Mouse (Mus musculus) bone marrow, adult 2 months (tissue): ENCODE data around the gene Trf. TPM values are rescaled to one million over a fixed set of nuclear protein-coding genes. Genes with fewer than 3 reads are reported as not detected.
"Not testable (repeated sequence)": the region's sequence is repeated elsewhere in the genome, so short reads cannot be mapped to it uniquely, and the experiment has no call there.

Experiments used
- H3K27ac ChIP-seq: fragments of 200-500 bp; 2 replicates; pipeline ENCODE4 v1.5.1; 2012; ENCODE audit warnings: low read depth, mild to moderate bottlenecking, control low read depth, inconsistent platforms, low read length; ENCODE audit not compliant: control insufficient read depth, poor library complexity, insufficient read depth
- H3K4me1 ChIP-seq: fragments of 200-500 bp; 2 replicates; pipeline ENCODE4 v1.6.1; 2011; ENCODE audit warnings: low read length; ENCODE audit not compliant: control insufficient read depth, insufficient read depth
- H3K4me3 ChIP-seq: fragments of 200-500 bp; replicated peaks from 2 replicates; pipeline ENCODE3; 2011; ENCODE audit warnings: mild to moderate bottlenecking, low read depth, low read length, control low read depth; ENCODE audit not compliant: control insufficient read depth
- CTCF ChIP-seq: fragments of 200-500 bp; IDR thresholded peaks from 2 replicates; pipeline ENCODE4 v1.5.1; 2011; ENCODE audit warnings: low read length, control low read depth; ENCODE audit not compliant: control insufficient read depth, insufficient read depth
- POLR2A ChIP-seq: fragments of 200-500 bp; IDR thresholded peaks from 2 replicates; pipeline ENCODE4 v1.6.1; 2011; ENCODE audit warnings: low read depth, mild to moderate bottlenecking, control low read depth, low read length, borderline replicate concordance; ENCODE audit not compliant: control insufficient read depth
- WGBS: fragments of 180-500 bp; shearing (Covaris S2); methylation state at CpG from one replicate; pipeline ENCODE4 v1.1.7; 2018; 5-methylcytosine and 5-hydroxymethylcytosine counted together
- polyA plus RNA-seq: library from polyadenylated mRNA; stranded (reverse); fragments of >200 nt; gene quantifications from 2 replicates; pipeline ENCODE4 v1.2.4, GENCODE M21; 2011; ENCODE audit warnings: low replicate concordance; ENCODE audit not compliant: missing spikeins, insufficient read depth, insufficient read length

The Trf gene
- polyA plus RNA-seq, 1 experiment, result 106 TPM

- Histone ChIP-seq H3K4me1 (peaks cover 2% of the 10 kb centered on the region; the same call in 1 of the 2 replicates), H3K4me3 (no peak overlapping the region), H3K27ac (no peak overlapping the region)
- WGBS, result 77% methylated on average over 4 of the region's 4 CpGs
- TF ChIP-seq POLR2A, result no peak
- TF ChIP-seq CTCF, result no peak
Measured at GRCm38 (mm10) chr9:103184855-103185254, 45.4 kb downstream of the Trf start.

GRCm38 (mm10) chr9:103181886-103182285 is 48.4 kb downstream of the Trf start:
- Histone ChIP-seq H3K4me3 (no peak overlapping the region), H3K4me1 (peaks cover 2% of the 10 kb centered on the region; the same call in 1 of the 2 replicates), H3K27ac (no peak overlapping the region)
- TF ChIP-seq POLR2A (no peak), CTCF (no peak)
- 84% methylated on average over 8 of the region's 8 CpGs for WGBS

GRCm38 (mm10) chr9:103180807-103181565 is 49.3 kb downstream of the Trf start:
- Histone ChIP-seq H3K4me1 (peaks cover 2% of the 10 kb centered on the region; the same call in 1 of the 2 replicates), H3K27ac (no peak overlapping the region), H3K4me3 (peak overlapping the region; percentile 61)
- TF ChIP-seq POLR2A (peak; percentile 38; the same call in 1 of the 2 replicates), CTCF (no peak)
- 1% methylated on average over 20 of the region's 20 CpGs for WGBS

GRCm38 (mm10) chr9:103180303-103180702 is 49.9 kb downstream of the Trf start:
- TF ChIP-seq POLR2A, result no peak
- TF ChIP-seq CTCF, result no peak
- Histone ChIP-seq H3K4me3 (no peak overlapping the region), H3K27ac (no peak overlapping the region), H3K4me1 (peaks cover 2% of the 10 kb centered on the region; the same call in 1 of the 2 replicates)
- 49% methylated on average over 3 of the region's 3 CpGs for WGBS

GRCm38 (mm10) chr9:103175692-103176091 is 54.6 kb downstream of the Trf start:
- no peak overlapping the region for H3K27ac ChIP-seq
- 67% methylated on average over 7 of the region's 7 CpGs for WGBS
- no peak overlapping the region for H3K4me3 ChIP-seq
- TF ChIP-seq CTCF, result no peak
- no peak for TF ChIP-seq POLR2A
- H3K4me1 ChIP-seq, result no peaks in the 10 kb centered on the region; the same call in 1 of the 2 replicates

GRCm38 (mm10) chr9:103174771-103175519 is 55.3 kb downstream of the Trf start:
- Histone ChIP-seq H3K27ac (no peak overlapping the region), H3K4me1 (no peaks in the 10 kb centered on the region; the same call in 1 of the 2 replicates), H3K4me3 (no peak overlapping the region)
- TF ChIP-seq CTCF (peak; percentile 66), POLR2A (no peak)
- 39% methylated on average over 6 of the region's 6 CpGs for WGBS

- H3K27ac ChIP-seq, result no peak overlapping the region
- H3K4me1 ChIP-seq, result no peaks in the 10 kb centered on the region
- WGBS, result 82% methylated on average over 7 of the region's 7 CpGs
- no peak for TF ChIP-seq POLR2A
- no peak for TF ChIP-seq CTCF
- H3K4me3 ChIP-seq, result no peak overlapping the region
Measured at GRCm38 (mm10) chr9:103168771-103169170, 61.5 kb downstream of the Trf start.

- H3K4me1 ChIP-seq, result no peaks in the 10 kb centered on the region
- no peak overlapping the region for H3K4me3 ChIP-seq
- 78% methylated on average over 6 of the region's 6 CpGs for WGBS
- no peak for TF ChIP-seq POLR2A
- no peak for TF ChIP-seq CTCF
- H3K27ac ChIP-seq, result no peak overlapping the region
Measured at GRCm38 (mm10) chr9:103168046-103168445, 62.2 kb downstream of the Trf start.

GRCm38 (mm10) chr9:103163806-103164205 is 66.4 kb downstream of the Trf start:
- TF ChIP-seq POLR2A (no peak), CTCF (no peak)
- Histone ChIP-seq H3K4me1 (no peaks in the 10 kb centered on the region), H3K4me3 (no peak overlapping the region), H3K27ac (no peak overlapping the region)
- 79% methylated on average over 15 of the region's 15 CpGs for WGBS

GRCm38 (mm10) chr9:103155158-103155557 is 75.1 kb downstream of the Trf start:
- H3K4me1 ChIP-seq, H3K27ac ChIP-seq, H3K4me3 ChIP-seq: not testable (repeated sequence)
- WGBS, result 81% methylated on average over 7 of the region's 7 CpGs
